Mouse (Mus musculus) kidney, adult 11 months (tissue): ENCODE data around the gene Mlana.

Experiments used
- DNase-seq: peaks from one replicate; pipeline ENCODE4 v3.0.0; 2022

Gene Mlana

GRCm38 (mm10) chr19:29676479-29677193 lies 21.0 kb upstream of the Mlana start:
- DNase-seq, result no peak

- no peak for DNase-seq
Observed at GRCm38 (mm10) chr19:29678181-29678778, 19.3 kb upstream of the Mlana start.

- no peak for DNase-seq
Observed at GRCm38 (mm10) chr19:29680182-29681152, 17.2 kb upstream of the Mlana start.

GRCm38 (mm10) chr19:29683844-29684540 lies 13.6 kb upstream of the Mlana start:
- DNase-seq, result peak; percentile 69

GRCm38 (mm10) chr19:29695071-29695470 lies 2.6 kb upstream of the Mlana start:
- DNase-seq, result no peak

GRCm38 (mm10) chr19:29696309-29696708 lies 1.3 kb upstream of the Mlana start:
- DNase-seq, result no peak

- DNase-seq, result no peak
Observed at GRCm38 (mm10) chr19:29696840-29697239, 784 bp upstream of the Mlana start.

- no peak for DNase-seq
Observed at GRCm38 (mm10) chr19:29701707-29702106, 4.1 kb downstream of the Mlana start.

GRCm38 (mm10) chr19:29704436-29704835 lies 6.8 kb downstream of the Mlana start:
- no peak for DNase-seq

- DNase-seq, result no peak
Observed at GRCm38 (mm10) chr19:29707314-29707898, 9.8 kb downstream of the Mlana start.

GRCm38 (mm10) chr19:29708003-29708402 lies 10.4 kb downstream of the Mlana start:
- no peak for DNase-seq

GRCm38 (mm10) chr19:29708461-29708860 lies 10.8 kb downstream of the Mlana start:
- no peak for DNase-seq

- DNase-seq, result no peak
Observed at GRCm38 (mm10) chr19:29709461-29709860, 11.8 kb downstream of the Mlana start.

- no peak for DNase-seq
Observed at GRCm38 (mm10) chr19:29713451-29713850, 15.8 kb downstream of the Mlana start.

- no peak for DNase-seq
Observed at GRCm38 (mm10) chr19:29717854-29718253, 20.2 kb downstream of the Mlana start.

- no peak for DNase-seq
Observed at GRCm38 (mm10) chr19:29718476-29718875, 20.9 kb downstream of the Mlana start.

- DNase-seq, result no peak
Observed at GRCm38 (mm10) chr19:29735421-29735820, 37.8 kb downstream of the Mlana start.

- DNase-seq, result no peak
Observed at GRCm38 (mm10) chr19:29739608-29740007, 42.0 kb downstream of the Mlana start.

- peak; percentile 17 for DNase-seq
Observed at GRCm38 (mm10) chr19:29740661-29741060, 43.0 kb downstream of the Mlana start.

- DNase-seq, result no peak
Observed at GRCm38 (mm10) chr19:29743531-29743930, 45.9 kb downstream of the Mlana start.

- DNase-seq, result no peak
Observed at GRCm38 (mm10) chr19:29750994-29751393, 53.4 kb downstream of the Mlana start.

- DNase-seq, result no peak
Observed at GRCm38 (mm10) chr19:29753939-29754338, 56.3 kb downstream of the Mlana start.
